Mouse (Mus musculus) kidney, adult 2 months (tissue): ENCODE measurements at regions not wholly inside any gene's neighbourhood (a gene's known extent, or its start where the extent isn't known, plus 50 kb on each side); places are given as distances from the start of the nearest gene placed in this dataset.

Experiments
- CTCF ChIP-seq: fragments of 200-500 bp; conservative IDR thresholded peaks from 2 replicates; pipeline ENCODE4 v1.5.1; 2011; ENCODE audit warnings: low read depth, mild to moderate bottlenecking, control low read depth, low read length, moderate library complexity, mixed read lengths; ENCODE audit not compliant: insufficient read depth, insufficient read length
- POLR2A ChIP-seq: fragments of 200-500 bp; IDR thresholded peaks from one replicate; pipeline ENCODE4 v1.6.1; 2011; ENCODE audit warnings: low read depth, low read length, control low read depth

GRCm38 (mm10) chr11:32903389-32903788 is 79.0 kb upstream of the Smim23 start:
- TF ChIP-seq POLR2A (no peak), CTCF (no peak)
